Mouse (Mus musculus) neural tube, embryonic 14.5 days (tissue): Measurements from ENCODE around the gene Ss18l2. TPM values are rescaled to one million over a fixed set of nuclear protein-coding genes. Genes with fewer than 3 reads are reported as not detected.
A peak's percentile ranks its signal among the peaks of the same experiment; 100 is the strongest.

Experiments
- ATAC-seq: fragments of 200-750 bp; cut with Nextera tagmentation; 2 replicates; pipeline ENCODE4 v1.8.0; 2017; ENCODE audit warnings: low read depth, mild to moderate bottlenecking, moderate TSS enrichment, moderate library complexity
- H3K27ac ChIP-seq: fragments of 300-500 bp; sonication (generic); 2 replicates; pipeline ENCODE4 v1.5.1; 2014; ENCODE audit warnings: low read depth, mild to moderate bottlenecking, control low read depth, low read length, moderate library complexity, mixed read lengths
- H3K27me3 ChIP-seq: fragments of 300-500 bp; sonication (generic); 2 replicates; pipeline ENCODE4 v1.6.1; 2014; ENCODE audit warnings: low read length; ENCODE audit not compliant: control insufficient read depth, insufficient read depth
- H3K36me3 ChIP-seq: fragments of 300-500 bp; sonication (generic); 2 replicates; pipeline ENCODE4 v1.6.1; 2014; ENCODE audit warnings: low read length, mixed read lengths; ENCODE audit not compliant: control insufficient read depth, insufficient read depth
- H3K4me1 ChIP-seq: fragments of 300-500 bp; sonication (generic); 2 replicates; pipeline ENCODE4 v1.6.1; 2014; ENCODE audit warnings: low read length; ENCODE audit not compliant: control insufficient read depth, insufficient read depth
- H3K4me2 ChIP-seq: fragments of 300-500 bp; sonication (generic); 2 replicates; pipeline ENCODE4 v1.6.1; 2014; ENCODE audit warnings: mild to moderate bottlenecking, low read depth, low read length, control low read depth
- H3K4me3 ChIP-seq: fragments of 300-500 bp; sonication (generic); 2 replicates; pipeline ENCODE4 v1.5.1; 2014; ENCODE audit warnings: low read depth, low read length, control low read depth, mixed read lengths
- H3K9ac ChIP-seq: fragments of 300-500 bp; sonication (generic); replicated peaks from 2 replicates; pipeline ENCODE4 v1.6.1; 2014; ENCODE audit warnings: low read depth, mild to moderate bottlenecking, control low read depth, low read length, mixed read lengths
- H3K9me3 ChIP-seq: fragments of 300-500 bp; sonication (generic); 2 replicates; pipeline ENCODE4 v1.6.1; 2016; ENCODE audit warnings: low read length; ENCODE audit not compliant: control insufficient read depth
- WGBS: fragments of 180-500 bp; shearing (Covaris S2); extraction: QIAGEN DNeasy Blood & Tissue Kit; methylation state at CpG from one replicate; pipeline ENCODE4 v1.1.7; 2014; 5-methylcytosine and 5-hydroxymethylcytosine counted together
- polyA plus RNA-seq: library from polyadenylated mRNA; unstranded; fragments of >200 nt; fragmentation: Nextera tagmentation; extraction: Ambion mirVana; gene quantifications from 2 replicates; pipeline ENCODE4 v1.2.1, GENCODE M21; 2014

Ss18l2 gene
- polyA plus RNA-seq, 1 experiment from 2014 or later: 208 TPM

- H3K4me2 ChIP-seq: no peak overlapping the region
- peaks cover 9% of the 10 kb centered on the region; the same call in 1 of the 2 replicates for H3K36me3 ChIP-seq
- no peak overlapping the region for H3K9ac ChIP-seq
- 73% methylated on average over 7 of the region's 7 CpGs for WGBS
- no peak overlapping the region for H3K27ac ChIP-seq
- no peaks in the 10 kb centered on the region for H3K9me3 ChIP-seq
- no peak for ATAC-seq
- H3K27me3 ChIP-seq: no peaks in the 10 kb centered on the region
- H3K4me1 ChIP-seq: peaks cover 23% of the 10 kb centered on the region
- no peak overlapping the region for H3K4me3 ChIP-seq
Measured at GRCm38 (mm10) chr9:121708506-121709486, 1.3 kb upstream of the Ss18l2 start.

GRCm38 (mm10) chr9:121710584-121710975 is 451 bp downstream of the Ss18l2 start:
- peak; percentile 18; the same call in 1 of the 2 replicates for ATAC-seq
- WGBS: under 1% methylated on average over 18 of the region's 18 CpGs

GRCm38 (mm10) chr9:121717048-121717447 is 6.9 kb downstream of the Ss18l2 start:
- no peak overlapping the region for H3K4me3 ChIP-seq
- H3K9me3 ChIP-seq: no peaks in the 10 kb centered on the region
- H3K27ac ChIP-seq: no peak overlapping the region
- ATAC-seq: no peak
- H3K36me3 ChIP-seq: peaks cover 9% of the 10 kb centered on the region; the same call in 1 of the 2 replicates
- H3K9ac ChIP-seq: no peak overlapping the region
- peaks cover 8% of the 10 kb centered on the region; the same call in 1 of the 2 replicates for H3K4me1 ChIP-seq
- H3K4me2 ChIP-seq: no peak overlapping the region
- WGBS: 94% methylated on average over 2 of the region's 2 CpGs
- no peaks in the 10 kb centered on the region for H3K27me3 ChIP-seq

More at GRCm38 (mm10) chr9:121710584-121710975, 451 bp downstream of the Ss18l2 start:
- Histone ChIP-seq H3K4me2 (peak overlapping the region; percentile 83), H3K9ac (peak overlapping the region; percentile 93), H3K4me3 (peak overlapping the region; percentile 73), H3K27ac (peak overlapping the region; percentile 93), H3K4me1 (peaks cover 14% of the 10 kb centered on the region), H3K36me3 (peaks cover 9% of the 10 kb centered on the region; the same call in 1 of the 2 replicates), H3K27me3 (no peaks in the 10 kb centered on the region), H3K9me3 (no peaks in the 10 kb centered on the region)

GRCm38 (mm10) chr9:121718070-121718705 is 8.1 kb downstream of the Ss18l2 start:
- Histone ChIP-seq H3K4me2 (peak overlapping the region; percentile 61), H3K36me3 (peaks cover 4% of the 10 kb centered on the region; the same call in 1 of the 2 replicates), H3K4me3 (peak overlapping the region; percentile 91), H3K4me1 (peaks cover 8% of the 10 kb centered on the region; the same call in 1 of the 2 replicates), H3K9ac (peak overlapping the region; percentile 98), H3K27ac (peak overlapping the region; percentile 95), H3K27me3 (no peaks in the 10 kb centered on the region), H3K9me3 (no peaks in the 10 kb centered on the region)
- WGBS: 69% methylated on average over 15 of the region's 15 CpGs
- ATAC-seq: 0 out of 2 replicates have a peak, but pooled peaks have one; percentile 1

- peak within 1 kb of the TSS; percentile 91 for H3K4me3 ChIP-seq
- no peaks in the 10 kb centered on the region for H3K36me3 ChIP-seq
- 0% methylated on average over 54 of the region's 61 CpGs for WGBS
- H3K27ac ChIP-seq: peak within 1 kb of the TSS; percentile 95
- peak within 1 kb of the TSS; percentile 98 for H3K9ac ChIP-seq
- H3K27me3 ChIP-seq: no peaks in the 10 kb centered on the region
- peak; percentile 99 for ATAC-seq
- peak within 1 kb of the TSS; percentile 92 for H3K4me2 ChIP-seq
- peaks cover 8% of the 10 kb centered on the region; the same call in 1 of the 2 replicates for H3K4me1 ChIP-seq
- no peaks in the 10 kb centered on the region for H3K9me3 ChIP-seq
Measured at GRCm38 (mm10) chr9:121718792-121719318, 8.7 kb downstream of the Ss18l2 start, which contains the start of gene Nktr. Nktr (plus strand) TSS chr9:121719169.

- under 1% methylated on average over 46 of the region's 87 CpGs for WGBS
- Histone ChIP-seq H3K4me2 (peak overlapping the region; percentile 92), H3K4me1 (peaks cover 8% of the 10 kb centered on the region; the same call in 1 of the 2 replicates), H3K9ac (peak overlapping the region; percentile 98), H3K27ac (peak overlapping the region; percentile 95), H3K27me3 (no peaks in the 10 kb centered on the region), H3K36me3 (no peaks in the 10 kb centered on the region), H3K9me3 (no peaks in the 10 kb centered on the region), H3K4me3 (peak overlapping the region; percentile 91)
- ATAC-seq: peak; percentile 58
Measured at GRCm38 (mm10) chr9:121719347-121720331, 9.5 kb downstream of the Ss18l2 start.

GRCm38 (mm10) chr9:121740490-121740889 is 30.4 kb downstream of the Ss18l2 start:
- Histone ChIP-seq H3K4me2 (no peak overlapping the region), H3K27ac (no peak overlapping the region), H3K27me3 (no peaks in the 10 kb centered on the region), H3K9me3 (no peaks in the 10 kb centered on the region), H3K9ac (no peak overlapping the region), H3K4me3 (no peak overlapping the region), H3K4me1 (no peaks in the 10 kb centered on the region), H3K36me3 (peaks cover 48% of the 10 kb centered on the region)
- no peak for ATAC-seq
- WGBS: 86% methylated on average over 6 of the region's 6 CpGs

GRCm38 (mm10) chr9:121741168-121741567 is 31.0 kb downstream of the Ss18l2 start:
- H3K9me3 ChIP-seq: no peaks in the 10 kb centered on the region
- no peak overlapping the region for H3K4me3 ChIP-seq
- H3K27ac ChIP-seq: no peak overlapping the region
- no peaks in the 10 kb centered on the region for H3K27me3 ChIP-seq
- no peak overlapping the region for H3K4me2 ChIP-seq
- ATAC-seq: no peak
- peaks cover 54% of the 10 kb centered on the region for H3K36me3 ChIP-seq
- no peaks in the 10 kb centered on the region for H3K4me1 ChIP-seq
- H3K9ac ChIP-seq: no peak overlapping the region
- WGBS: 95% methylated on average over 3 of the region's 3 CpGs
